Mouse (Mus musculus) heart, postnatal 0 days (tissue): ENCODE results near the gene Ppef2.

Source experiments
- CTCF ChIP-seq: IDR thresholded peaks from 2 replicates; pipeline ENCODE4 v1.5.1; 2016; ENCODE audit warnings: antibody characterized with exemption, control low read depth, low read depth
- EP300 ChIP-seq: IDR thresholded peaks from 2 replicates; pipeline ENCODE4 v1.6.1; 2016; ENCODE audit warnings: antibody characterized with exemption, low read depth

DNA sequence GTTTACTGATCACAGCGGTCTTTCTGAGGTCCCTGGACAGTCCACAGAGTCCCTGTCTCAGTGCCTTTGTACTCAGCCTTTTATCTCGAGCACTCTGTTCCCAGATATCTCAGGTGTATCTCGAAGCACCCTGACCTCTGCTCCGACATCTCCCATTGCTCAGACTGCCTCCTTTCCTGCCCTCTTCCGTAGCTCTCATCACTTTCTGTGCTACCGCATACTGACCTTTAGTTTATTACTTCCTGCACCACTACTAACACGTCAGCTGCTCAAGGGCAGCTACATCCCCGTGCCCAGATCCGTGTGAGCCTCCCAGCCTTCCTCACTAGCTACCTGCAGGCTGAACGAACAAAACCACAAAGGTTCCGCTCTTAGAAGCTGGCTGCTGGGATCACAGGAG lies 7.5 kb downstream of the Ppef2 start:
- TF ChIP-seq CTCF, result no peak
- TF ChIP-seq EP300, result no peak
